Mouse (Mus musculus): ENCODE measurements around the gene Unc119b. TPM values are rescaled to one million over a fixed set of nuclear protein-coding genes. Genes with fewer than 3 reads are reported as not detected.

The Unc119b gene
- polyA plus RNA-seq, 1 experiment: 24.8 TPM

DNA sequence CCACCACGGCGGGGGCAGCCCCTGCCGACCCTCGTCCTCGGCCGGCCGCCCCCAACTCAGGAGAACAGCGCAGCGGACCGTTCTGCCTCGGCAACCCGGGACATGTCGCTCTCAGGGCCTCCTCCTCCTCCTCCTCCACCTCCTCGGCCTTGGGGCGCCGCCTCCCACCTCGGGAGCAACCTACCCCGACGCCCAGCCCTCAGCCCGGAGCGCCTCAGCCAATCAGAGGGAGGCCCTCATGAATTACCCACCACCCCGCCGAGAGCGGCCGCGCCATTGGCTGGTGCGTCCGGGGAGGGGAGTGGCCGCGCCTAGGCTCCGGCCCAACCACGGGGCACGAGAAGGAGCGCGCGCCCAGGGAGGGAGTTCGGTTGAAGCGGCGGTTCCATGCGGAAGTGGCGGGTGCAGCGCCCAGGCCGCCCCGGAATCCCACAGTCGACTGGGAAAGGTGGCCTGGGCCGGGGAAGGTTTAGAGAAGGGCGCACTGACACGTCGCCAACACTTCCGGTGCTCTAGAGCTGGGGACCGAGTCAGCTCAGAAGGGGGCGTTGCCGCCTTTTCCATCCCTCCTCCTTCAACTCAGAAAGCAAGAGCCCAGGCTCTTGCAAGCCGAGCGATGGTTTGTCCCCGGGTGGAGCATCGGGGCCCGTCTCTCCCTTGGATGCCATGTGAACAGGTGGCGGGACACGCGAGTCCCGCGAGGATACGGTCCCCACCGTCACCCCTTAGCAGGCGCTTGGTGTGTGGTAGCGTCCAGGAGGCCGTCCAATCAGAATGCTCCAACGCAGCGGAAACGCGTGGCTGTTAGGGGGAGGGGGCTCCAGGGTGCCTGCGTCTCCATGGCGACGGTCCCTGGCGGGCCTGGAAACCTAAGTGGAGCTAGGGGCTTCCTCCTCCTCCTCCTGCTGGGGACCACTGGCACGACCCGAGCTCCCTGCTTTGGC is 23.5 kb upstream of the Unc119b start, which contains the start of gene Mlec:
TSS of gene Mlec (minus strand) at position 140 of the 944 bp plus-strand sequence.
- TF ChIP-seq CTCF (IDR thresholded peaks at IDR 0.05; ENCODE audit: extremely low read depth, insufficient read depth, low read length) (no peak), POLR2A (IDR thresholded peaks at IDR 0.05; ENCODE audit: extremely low read depth, insufficient read depth, low read length) (peak; percentile 81)
- peaks cover 5% of the 10 kb centered on the region; the same call in 1 of the 2 replicates for H3K4me1 ChIP-seq (ENCODE audit: control insufficient read depth, insufficient read depth, low read length)
- peak within 1 kb of the TSS; percentile 39 for H3K4me3 ChIP-seq (ENCODE audit: insufficient read depth, low read length)
- peak within 1 kb of the TSS; percentile 86 for H3K27ac ChIP-seq (ENCODE audit: insufficient read depth, low read length)

DNA sequence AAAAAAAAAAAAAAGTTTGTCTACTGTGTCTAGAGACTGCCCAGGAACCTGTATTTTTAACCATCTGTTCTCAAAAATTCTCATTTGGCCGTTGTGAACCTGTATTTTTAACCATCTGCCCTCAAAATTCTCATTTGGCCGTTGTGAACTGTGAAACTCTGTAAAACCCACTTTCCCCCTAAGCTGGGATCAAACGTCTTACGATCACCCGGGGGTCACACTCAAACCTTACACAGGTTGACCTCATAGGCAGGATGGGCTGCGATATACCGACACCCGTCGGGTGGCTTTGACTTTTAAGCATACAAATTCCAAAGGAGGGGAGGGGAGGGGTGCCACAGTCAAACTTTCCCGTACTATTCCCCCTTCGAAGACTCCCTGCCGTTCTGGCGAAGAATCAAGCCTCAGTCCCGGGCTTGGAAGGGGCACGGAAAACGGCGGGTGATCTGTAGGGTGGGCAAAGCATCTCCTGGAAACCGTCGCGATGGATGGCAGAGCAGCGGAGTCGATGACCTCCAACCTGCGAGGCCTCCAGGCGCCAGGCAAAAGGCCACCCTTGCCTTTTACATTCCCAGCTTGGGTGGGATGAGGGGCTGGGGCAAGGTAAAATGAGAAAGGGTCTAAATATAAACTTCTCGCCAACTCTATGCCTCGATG is 22.3 kb upstream of the Unc119b start:
- no peak overlapping the region for H3K27ac ChIP-seq (ENCODE audit: insufficient read depth, low read length)
- H3K4me1 ChIP-seq (ENCODE audit: control insufficient read depth, insufficient read depth, low read length): peaks cover 5% of the 10 kb centered on the region; the same call in 1 of the 2 replicates
- peak overlapping the region; percentile 39 for H3K4me3 ChIP-seq (ENCODE audit: insufficient read depth, low read length)
- TF ChIP-seq CTCF (IDR thresholded peaks at IDR 0.05; ENCODE audit: extremely low read depth, insufficient read depth, low read length): no peak
- TF ChIP-seq POLR2A (IDR thresholded peaks at IDR 0.05; ENCODE audit: extremely low read depth, insufficient read depth, low read length): no peak

DNA sequence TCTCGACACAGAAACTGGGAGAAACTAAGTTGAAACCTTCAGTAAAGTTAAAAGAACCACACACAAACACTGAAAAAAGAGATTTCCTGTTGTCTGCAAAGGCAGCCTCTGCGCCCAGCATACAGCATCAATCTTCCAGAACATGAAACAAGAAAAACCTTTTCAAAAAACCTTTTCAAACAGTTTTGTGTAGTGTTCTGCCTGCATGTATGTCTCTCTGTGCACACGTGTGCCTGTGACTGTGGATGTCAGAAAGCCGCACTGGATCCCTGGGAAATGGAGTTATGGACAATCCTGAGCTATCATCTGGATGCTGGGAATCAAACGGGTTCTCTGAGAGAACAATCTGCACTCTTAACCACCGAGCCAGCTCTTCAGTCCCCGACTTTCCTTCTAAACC is 21.6 kb upstream of the Unc119b start:
- H3K4me1 ChIP-seq (ENCODE audit: control insufficient read depth, insufficient read depth, low read length): peaks cover 5% of the 10 kb centered on the region; the same call in 1 of the 2 replicates
- no peak overlapping the region for H3K27ac ChIP-seq (ENCODE audit: insufficient read depth, low read length)
- H3K4me3 ChIP-seq (ENCODE audit: insufficient read depth, low read length): no peak overlapping the region; the same call in 1 of the 2 replicates
- TF ChIP-seq CTCF (IDR thresholded peaks at IDR 0.05; ENCODE audit: extremely low read depth, insufficient read depth, low read length) (no peak), POLR2A (IDR thresholded peaks at IDR 0.05; ENCODE audit: extremely low read depth, insufficient read depth, low read length) (no peak)

GRCm38 (mm10) chr5:115155831-115156230 is 21.1 kb upstream of the Unc119b start:
- Histone ChIP-seq H3K4me3 (ENCODE audit: insufficient read depth, low read length) (peak overlapping the region; percentile 1; the same call in 1 of the 2 replicates), H3K27ac (ENCODE audit: insufficient read depth, low read length) (no peak overlapping the region), H3K4me1 (ENCODE audit: control insufficient read depth, insufficient read depth, low read length) (peaks cover 5% of the 10 kb centered on the region; the same call in 1 of the 2 replicates)
- TF ChIP-seq POLR2A (IDR thresholded peaks at IDR 0.05; ENCODE audit: extremely low read depth, insufficient read depth, low read length): no peak
- no peak for TF ChIP-seq CTCF (IDR thresholded peaks at IDR 0.05; ENCODE audit: extremely low read depth, insufficient read depth, low read length)

- no peak overlapping the region for H3K4me3 ChIP-seq (ENCODE audit: insufficient read depth, low read length)
- TF ChIP-seq POLR2A (IDR thresholded peaks at IDR 0.05; ENCODE audit: extremely low read depth, insufficient read depth, low read length) (no peak), CTCF (IDR thresholded peaks at IDR 0.05; ENCODE audit: extremely low read depth, insufficient read depth, low read length) (no peak)
- H3K27ac ChIP-seq (ENCODE audit: insufficient read depth, low read length): no peak overlapping the region
- H3K4me1 ChIP-seq (ENCODE audit: control insufficient read depth, insufficient read depth, low read length): peaks cover 5% of the 10 kb centered on the region; the same call in 1 of the 2 replicates
Observed at GRCm38 (mm10) chr5:115155156-115155631, 20.4 kb upstream of the Unc119b start.

- Histone ChIP-seq H3K4me3 (ENCODE audit: insufficient read depth, low read length) (no peak overlapping the region), H3K4me1 (ENCODE audit: control insufficient read depth, insufficient read depth, low read length) (peaks cover 5% of the 10 kb centered on the region; the same call in 1 of the 2 replicates), H3K27ac (ENCODE audit: insufficient read depth, low read length) (no peak overlapping the region)
- no peak for TF ChIP-seq POLR2A (IDR thresholded peaks at IDR 0.05; ENCODE audit: extremely low read depth, insufficient read depth, low read length)
- no peak for TF ChIP-seq CTCF (IDR thresholded peaks at IDR 0.05; ENCODE audit: extremely low read depth, insufficient read depth, low read length)
Observed at GRCm38 (mm10) chr5:115152132-115152956, 17.6 kb upstream of the Unc119b start.

DNA sequence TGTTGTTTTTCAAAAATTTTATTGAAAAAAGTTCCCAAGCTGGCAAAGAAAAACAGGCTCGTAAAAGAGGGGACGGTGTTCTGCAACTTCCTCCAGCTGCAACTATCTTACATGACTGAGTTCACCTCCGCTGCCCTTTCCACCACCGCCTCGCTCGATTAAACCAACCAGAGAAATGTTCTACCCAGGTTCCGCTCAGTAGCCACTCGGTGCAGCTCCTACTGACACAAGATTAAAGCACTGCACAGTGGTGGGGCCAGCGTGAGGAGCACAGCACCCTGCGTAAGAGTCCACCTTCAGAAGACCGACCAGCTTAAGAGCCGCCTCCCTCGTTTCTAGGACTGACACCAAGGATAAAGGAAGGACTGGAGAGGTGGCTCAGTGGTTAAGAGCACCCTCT is 16.7 kb upstream of the Unc119b start:
- TF ChIP-seq POLR2A (IDR thresholded peaks at IDR 0.05; ENCODE audit: extremely low read depth, insufficient read depth, low read length) (no peak), CTCF (IDR thresholded peaks at IDR 0.05; ENCODE audit: extremely low read depth, insufficient read depth, low read length) (no peak)
- no peak overlapping the region for H3K4me3 ChIP-seq (ENCODE audit: insufficient read depth, low read length)
- H3K27ac ChIP-seq (ENCODE audit: insufficient read depth, low read length): no peak overlapping the region
- H3K4me1 ChIP-seq (ENCODE audit: control insufficient read depth, insufficient read depth, low read length): peaks cover 4% of the 10 kb centered on the region; the same call in 1 of the 2 replicates

- Histone ChIP-seq H3K4me3 (ENCODE audit: insufficient read depth, low read length) (no peak overlapping the region), H3K27ac (ENCODE audit: insufficient read depth, low read length) (no peak overlapping the region), H3K4me1 (ENCODE audit: control insufficient read depth, insufficient read depth, low read length) (peaks cover 4% of the 10 kb centered on the region; the same call in 1 of the 2 replicates)
- TF ChIP-seq CTCF (IDR thresholded peaks at IDR 0.05; ENCODE audit: extremely low read depth, insufficient read depth, low read length): no peak
- no peak for TF ChIP-seq POLR2A (IDR thresholded peaks at IDR 0.05; ENCODE audit: extremely low read depth, insufficient read depth, low read length)
Observed at GRCm38 (mm10) chr5:115150991-115151390, 16.2 kb upstream of the Unc119b start.
